Mouse (Mus musculus): Measurements from ENCODE around the gene Crispld2.

- TF ChIP-seq EP300 (IDR thresholded peaks at IDR 0.05; ENCODE audit: low read depth) (no peak), CTCF (IDR thresholded peaks at IDR 0.05; ENCODE audit: low read depth) (no peak)
Observed at GRCm38 (mm10) chr8:119947653-119948052, 44.6 kb upstream of the Crispld2 start.
